Mouse (Mus musculus) adrenal gland, postnatal 25 days (tissue): ENCODE data around the gene Hoxa5. TPM values are rescaled to one million over a fixed set of nuclear protein-coding genes. Genes with fewer than 3 reads are reported as not detected.

Source experiments
- DNase-seq: peaks from one replicate; pipeline ENCODE4 v3.0.0; 2021; ENCODE audit warnings: mixed read lengths
- long read RNA-seq: library from polyadenylated mRNA; stranded (forward); transcript quantifications from one replicate; pipeline ENCODE4 v2.0.0, GENCODE M21; 2021
- total RNA-seq: library from RNA; stranded (reverse); gene quantifications from 2 replicates; pipeline ENCODE4 v1.2.3, GENCODE M21; 2021

Hoxa5 gene
- 12.8 and 15.0 TPM in 2 replicates for total RNA-seq
- long read RNA-seq, transcript Hoxa5-201 (2 exons, 1,877 nt): major isoform, 5 of 5 reads
- long read RNA-seq, partial matches to known transcripts: 0 of 5 reads
- long read RNA-seq, other reads (novel, unspliced or antisense): 0 of 5 reads

DNA sequence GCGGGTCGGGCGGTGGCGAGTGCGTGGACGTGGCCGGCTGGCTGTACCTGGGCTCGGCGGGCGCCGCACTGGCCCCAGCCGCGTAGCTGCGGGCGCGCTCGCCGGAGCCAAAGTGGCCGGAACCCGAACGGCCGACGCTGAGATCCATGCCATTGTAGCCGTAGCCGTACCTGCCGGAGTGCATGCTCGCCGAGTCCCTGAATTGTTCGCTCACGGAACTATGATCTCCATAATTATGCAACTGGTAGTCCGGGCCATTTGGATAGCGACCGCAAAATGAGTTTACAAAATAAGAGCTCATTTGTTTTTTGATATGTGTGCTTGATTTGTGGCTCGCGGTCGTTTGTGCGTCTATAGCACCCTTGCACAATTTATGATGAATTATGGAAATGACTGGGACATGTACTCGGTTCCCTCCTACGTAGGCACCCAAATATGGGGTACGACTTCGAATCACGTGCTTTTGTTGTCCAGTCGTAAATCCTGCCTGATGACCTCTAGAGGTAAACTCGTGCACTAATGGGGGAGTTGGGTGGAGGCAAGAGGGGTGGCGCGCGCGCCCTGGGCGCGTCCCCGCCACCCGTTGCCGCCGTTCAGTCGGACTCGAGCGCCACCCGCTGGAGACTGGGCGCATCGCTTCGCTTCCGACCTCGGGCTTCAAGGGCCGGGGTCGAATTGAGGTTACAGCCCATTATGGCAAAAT is at the start of gene Hoxa5:
TSS of gene Hoxa5 (minus strand) at position 538 of the 703 bp plus-strand sequence.
- peak; percentile 91 for DNase-seq

DNA sequence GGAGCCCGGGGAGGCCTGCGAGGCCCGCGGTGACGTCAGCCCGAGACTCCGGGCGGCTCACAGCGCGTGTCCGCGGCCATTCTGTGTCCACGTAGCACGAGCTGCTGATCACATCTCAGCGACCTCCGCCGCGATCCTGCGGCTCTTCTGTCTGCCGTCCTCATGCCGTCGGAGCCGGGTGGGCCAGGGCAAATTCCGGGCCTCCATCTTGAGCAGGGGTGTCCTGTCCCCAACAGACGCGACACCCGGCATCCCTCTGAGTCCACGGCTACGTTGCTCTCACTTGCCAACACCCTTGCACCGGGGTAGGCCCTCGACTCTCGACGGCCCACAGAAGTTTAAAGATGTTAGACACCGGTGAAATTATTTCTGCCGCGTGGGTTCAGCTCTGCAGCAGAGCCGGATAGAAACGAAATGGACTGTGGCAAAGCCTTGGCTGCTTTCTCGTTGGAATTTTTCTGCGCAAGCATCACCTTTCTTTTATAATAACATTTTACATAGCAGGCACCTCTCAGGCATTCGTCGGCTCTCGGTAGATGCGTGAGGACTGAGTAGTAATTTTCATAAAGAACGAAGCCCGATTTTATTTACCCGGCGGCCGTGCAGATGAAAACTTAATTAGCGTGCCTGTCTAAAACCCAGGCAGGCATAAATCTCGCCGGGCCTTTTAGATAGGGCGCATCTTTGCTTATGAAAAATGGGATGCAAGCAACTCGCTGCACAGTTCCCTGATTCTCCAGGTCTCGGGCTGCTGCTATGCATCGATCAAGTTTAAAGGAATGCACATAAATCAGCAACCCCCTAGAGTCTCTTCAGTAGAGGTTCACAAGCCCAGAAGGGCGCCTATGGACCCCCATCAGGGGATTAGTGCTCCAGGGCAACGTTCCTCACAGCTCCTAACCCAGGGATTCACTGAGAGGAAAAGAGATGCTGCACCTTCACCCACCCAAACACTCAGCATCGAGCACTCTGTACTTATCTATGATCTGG is 49.4 kb upstream of the Hoxa5 start:
- no peak for DNase-seq

DNA sequence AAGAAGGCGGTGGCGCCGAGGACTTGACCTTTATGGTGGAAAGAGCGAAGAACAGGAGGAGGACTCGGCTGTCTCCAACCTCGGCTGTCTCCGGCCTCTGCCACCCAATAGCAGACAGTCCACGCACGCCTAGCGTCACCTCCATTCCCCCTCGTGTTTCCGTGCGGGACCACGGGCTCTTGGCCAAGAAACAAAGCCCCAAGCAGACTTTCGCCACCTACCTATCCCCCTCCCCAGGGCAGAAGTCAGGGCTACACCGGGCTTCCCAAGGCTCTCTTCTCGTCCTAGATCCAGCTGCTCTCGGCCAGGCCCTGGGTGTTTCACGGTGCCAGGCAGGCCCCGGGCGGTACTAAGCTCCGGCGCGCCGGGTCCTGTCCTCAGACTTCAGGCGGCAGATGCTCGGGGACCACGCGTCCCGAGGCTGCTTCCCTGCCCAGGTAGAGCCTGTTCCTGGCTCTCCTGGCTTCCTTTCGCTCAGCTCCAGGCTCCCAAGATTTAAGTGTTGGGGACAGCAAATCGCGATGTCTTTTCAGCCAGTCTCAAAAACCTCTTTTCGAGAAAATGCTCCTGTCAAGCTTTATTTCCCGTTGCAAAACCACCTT is 48.5 kb upstream of the Hoxa5 start:
- no peak for DNase-seq

DNA sequence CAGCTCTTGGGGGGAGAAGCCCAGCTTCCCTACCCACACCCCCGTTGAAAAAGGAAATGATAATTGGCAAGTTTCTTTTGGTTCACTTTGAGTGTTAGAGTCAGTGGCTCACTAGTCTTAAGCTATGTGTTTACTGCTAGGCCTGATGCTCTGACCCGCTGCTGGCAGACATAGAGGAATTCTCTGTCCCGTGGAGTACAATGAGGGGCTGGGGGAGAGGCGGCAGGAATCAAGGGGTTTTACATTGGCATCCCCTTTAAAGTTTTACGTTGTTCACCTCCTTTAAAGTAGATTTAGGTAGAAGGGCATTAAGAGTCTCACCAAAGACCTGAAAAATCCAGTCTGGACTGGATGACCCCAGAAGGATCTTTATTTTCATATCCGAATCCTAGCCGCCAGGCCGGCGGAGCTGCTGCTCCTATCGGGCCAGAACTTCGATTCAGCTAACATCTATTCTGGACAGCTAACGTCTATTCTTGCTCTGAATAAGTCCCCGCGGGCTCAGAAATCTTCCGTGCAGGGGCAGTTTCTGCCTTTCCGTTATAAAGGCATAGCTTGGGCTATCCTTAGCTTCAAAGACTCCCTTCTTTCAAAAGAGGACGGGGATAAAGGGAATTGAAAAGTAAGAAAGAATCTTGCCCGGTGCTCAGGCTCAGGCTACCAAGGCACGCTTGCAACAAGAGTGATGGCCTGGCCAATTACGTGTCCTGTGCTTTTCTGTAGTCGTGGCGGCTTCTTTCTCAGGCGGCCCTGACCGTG is 47.8 kb upstream of the Hoxa5 start:
- no peak for DNase-seq

DNA sequence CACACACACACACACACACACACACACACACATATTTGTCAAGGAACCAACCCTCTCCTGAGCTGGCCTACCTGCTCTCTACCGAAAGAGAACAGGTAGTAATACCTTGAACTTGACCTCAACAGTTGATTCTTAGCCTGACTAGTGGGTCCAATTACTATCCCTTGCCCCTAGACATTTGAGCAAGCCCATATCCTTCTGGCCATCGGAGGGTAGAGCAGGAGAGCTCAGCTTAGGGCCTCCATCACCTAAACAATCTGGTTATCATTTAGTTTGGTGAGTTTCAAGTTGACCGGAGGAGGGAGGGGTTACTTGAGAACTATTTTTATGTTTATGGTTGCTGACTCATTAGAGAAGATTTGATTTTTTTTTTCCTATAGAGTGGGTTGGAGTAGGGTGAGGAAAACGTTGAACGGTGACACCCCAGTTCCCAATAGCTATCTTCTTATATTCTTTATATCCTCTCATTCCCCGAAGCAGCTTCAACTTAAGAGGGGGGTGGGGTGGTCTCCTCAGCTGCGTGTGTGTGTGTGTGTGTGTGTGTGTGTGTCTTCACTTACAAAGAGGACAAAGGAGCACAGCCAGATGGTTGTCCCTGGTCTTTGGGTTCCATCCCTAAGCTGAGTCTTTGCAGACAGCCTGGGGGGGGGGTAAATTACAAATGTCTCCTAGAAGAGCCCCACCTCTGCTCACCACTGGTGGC is 46.9 kb upstream of the Hoxa5 start:
- no peak for DNase-seq

DNA sequence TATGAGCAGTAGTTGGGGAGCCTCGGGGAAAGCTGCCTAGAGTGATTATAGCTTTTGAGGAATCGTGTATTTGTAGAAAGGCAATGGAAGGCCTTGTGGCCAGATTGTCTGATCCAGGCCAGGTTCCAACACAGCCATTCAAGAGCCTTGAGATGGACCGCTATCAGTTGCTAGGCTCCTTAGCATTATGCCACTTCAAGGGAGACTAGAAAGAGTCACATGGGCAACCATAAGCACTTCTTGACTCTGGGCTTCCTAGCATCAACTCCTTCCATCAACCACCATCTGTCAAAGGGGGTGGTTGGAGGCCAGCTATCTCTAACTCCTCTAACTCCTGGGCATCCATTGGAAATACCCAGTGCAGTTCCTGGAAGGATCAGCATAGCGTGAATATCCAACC is 45.4 kb upstream of the Hoxa5 start:
- DNase-seq: no peak

DNA sequence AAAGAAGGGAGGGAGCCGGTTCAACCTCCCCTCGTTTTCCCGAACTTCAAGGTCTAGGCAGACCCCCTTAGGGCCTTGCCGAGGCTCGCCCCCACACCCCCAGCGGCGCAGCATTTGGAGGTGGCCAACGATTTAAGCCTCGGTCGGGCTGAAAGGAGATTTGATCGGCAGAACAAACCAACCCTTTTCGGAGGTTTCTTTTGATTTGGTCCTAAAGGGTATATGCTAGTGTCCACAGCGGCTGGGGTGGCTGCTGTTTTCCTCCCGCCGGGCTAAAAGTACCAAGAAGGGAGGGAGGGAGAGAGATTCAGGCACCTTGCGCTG is 45.0 kb upstream of the Hoxa5 start:
- DNase-seq: no peak

DNA sequence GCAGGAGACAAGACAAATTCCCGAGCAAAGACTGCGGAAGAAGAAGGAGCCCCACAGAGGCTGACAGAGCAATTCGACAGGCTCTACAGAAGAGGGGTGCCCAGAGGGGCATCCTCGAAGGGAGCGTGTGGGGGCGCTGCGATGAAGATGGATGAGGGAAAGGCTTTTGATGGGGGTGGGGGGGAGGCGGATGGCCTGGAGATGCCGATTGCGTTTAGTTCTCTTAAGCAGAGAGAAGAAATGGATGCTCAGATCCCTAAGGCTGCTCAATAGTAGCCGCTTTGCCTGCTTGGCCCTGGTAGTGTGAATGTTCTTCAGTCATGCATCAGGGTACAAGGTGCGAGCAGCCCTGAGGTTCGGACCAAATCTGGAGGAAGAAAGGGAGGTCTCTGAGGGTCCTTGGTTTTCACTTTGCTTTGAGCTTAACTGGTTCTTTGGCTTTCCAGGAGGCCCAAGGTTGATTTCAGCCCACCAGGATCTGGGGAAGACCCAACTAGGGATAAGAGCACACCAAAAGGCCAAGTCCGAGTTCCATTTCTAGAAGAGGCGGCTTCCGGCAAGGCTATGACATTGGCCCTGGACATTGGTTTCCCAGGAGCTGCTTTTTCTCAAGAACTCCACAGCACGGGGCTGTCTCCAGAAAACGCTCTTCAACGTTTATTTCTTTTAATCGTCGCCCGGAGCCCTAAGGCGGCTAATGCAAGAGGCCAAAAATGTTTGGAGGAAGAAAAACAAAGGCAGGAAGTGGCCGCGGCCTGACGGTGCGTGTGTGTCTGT is 44.4 kb upstream of the Hoxa5 start:
- no peak for DNase-seq

DNA sequence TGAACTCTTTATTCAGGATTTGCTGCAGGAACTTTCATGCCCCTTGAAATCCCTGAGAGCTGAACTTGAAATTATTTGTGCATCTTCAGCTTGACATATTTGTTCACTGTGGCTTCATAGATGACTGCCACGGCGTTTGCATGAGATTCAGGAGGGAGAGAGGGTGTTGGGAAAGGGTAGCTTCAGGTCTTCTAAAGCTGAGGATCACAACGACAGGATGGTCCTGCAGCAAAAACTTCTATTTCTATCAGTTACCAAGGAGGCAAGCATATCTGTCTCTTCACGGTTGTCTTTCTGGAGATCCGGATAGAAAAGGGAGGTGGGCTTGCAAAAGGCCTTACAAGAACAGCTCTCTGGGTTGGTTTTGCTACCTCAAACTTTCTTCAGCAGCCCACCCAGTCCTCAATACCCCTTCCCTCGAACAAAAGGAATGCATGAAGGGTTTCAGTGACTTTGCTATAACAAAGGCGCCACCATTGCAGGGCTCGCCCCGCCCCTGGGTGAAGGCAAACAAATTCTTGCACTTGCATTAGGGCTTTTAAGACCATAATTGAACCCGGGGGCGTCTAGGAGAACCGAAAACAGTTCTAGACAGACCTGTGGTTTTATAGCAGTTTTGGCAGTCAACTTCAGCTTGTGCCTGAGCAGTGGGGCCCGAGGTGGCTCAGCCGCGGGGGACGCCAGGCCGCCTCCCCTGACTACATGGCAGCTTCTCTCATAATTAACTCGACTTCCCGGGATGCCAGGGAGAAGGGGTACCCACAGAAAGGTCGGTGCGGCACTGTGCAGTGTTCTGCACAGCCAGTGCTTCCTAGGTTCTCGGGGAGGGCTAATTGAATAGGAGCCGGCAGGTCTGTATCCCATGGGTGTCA is 43.6 kb upstream of the Hoxa5 start:
- no peak for DNase-seq

DNA sequence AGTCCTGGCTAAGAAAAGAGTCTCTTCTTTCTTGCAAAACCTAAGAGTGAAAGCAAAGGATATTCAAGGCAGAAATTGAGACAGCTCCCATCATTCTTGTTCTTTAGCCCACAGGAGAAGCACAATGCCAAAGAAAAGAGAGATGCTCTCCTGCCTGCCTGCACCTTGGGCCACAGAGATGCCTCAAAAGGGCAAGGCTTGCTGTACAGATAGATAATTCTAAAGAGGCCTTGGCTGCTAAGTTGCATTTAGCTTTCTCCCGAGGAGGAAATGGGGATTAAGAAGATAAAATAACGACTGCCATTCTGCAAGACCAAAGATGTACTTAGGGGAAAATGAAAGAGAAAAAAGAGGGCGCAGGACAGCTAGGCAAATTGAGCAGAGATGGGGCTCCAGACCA is 42.5 kb upstream of the Hoxa5 start:
- DNase-seq: no peak

DNA sequence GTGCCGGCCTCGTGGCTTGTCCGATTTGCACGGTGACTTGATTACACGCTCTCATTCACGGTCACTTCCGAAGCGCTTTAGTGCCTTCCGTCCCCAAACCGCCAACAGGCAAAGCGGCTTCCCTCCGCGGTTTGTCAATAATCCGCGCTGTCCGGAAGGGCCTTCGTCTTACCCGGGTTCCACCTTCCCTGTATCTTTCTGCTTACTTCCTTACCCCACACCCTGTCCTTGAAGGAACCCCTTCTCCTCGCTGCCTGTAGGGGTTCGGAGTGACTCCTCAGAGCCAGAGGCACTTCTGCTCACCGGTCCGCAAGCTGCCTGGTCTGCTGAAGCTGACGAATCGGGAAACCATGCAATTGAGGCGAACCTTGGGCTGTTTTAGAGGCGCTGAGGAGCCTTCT is 42.0 kb upstream of the Hoxa5 start:
- DNase-seq: no peak

DNA sequence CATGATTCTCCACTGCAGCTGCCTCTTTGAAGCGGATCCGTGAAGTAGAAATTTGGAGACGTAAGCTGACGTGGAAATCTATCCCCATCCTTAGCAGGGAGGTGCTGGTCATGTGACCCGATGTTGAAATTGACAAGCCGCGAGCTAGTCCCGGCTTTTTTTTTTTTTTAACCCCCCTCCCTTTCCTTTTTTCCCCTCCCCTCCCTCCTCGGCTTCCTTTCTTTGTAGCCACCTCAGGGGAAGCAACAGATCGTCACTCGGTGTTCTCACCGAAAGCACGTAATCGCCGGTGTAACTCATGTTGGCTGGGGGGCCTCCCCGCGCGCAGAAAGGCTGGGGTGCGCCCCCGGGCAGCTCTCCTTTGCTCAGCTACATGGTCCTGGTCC is 41.4 kb upstream of the Hoxa5 start, which contains the start of gene Hoxa11:
TSS of gene Hoxa11 (minus strand) at position 54 of the 386 bp plus-strand sequence.
- DNase-seq: no peak

DNA sequence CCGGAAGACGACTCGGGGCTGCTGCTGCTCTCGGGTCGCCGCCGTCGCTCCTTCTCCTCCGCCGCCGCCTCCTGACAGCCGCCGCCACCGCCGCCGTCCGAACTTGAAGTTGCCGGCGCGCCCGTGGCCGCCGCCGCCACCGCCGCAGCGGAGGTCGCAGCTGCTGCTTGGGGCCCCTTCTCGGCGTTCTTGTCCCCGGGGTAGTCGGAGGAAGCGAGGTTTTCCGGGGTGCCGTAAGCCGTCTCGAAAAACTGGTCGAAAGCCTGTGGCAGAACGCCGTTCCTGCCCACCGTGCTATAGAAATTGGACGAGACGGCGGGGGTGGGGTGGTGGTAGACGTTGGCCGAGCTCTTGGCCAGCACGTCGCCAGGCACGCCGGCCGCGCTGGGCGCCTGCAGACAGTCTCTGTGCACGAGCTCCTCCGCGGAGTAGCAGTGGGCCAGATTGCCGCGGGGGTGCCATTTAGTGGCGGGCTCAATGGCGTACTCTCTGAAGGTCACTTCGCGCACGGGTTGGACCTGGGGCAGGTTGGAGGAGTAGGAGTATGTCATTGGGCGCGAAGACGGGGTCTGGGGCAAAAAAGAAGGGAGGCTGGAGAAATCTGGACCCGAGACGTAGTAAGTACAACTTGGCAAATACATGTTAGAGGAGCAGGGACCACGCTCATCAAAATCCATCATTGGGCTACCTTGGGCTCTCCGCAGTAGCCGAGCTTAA is 40.8 kb upstream of the Hoxa5 start:
- no peak for DNase-seq

DNA sequence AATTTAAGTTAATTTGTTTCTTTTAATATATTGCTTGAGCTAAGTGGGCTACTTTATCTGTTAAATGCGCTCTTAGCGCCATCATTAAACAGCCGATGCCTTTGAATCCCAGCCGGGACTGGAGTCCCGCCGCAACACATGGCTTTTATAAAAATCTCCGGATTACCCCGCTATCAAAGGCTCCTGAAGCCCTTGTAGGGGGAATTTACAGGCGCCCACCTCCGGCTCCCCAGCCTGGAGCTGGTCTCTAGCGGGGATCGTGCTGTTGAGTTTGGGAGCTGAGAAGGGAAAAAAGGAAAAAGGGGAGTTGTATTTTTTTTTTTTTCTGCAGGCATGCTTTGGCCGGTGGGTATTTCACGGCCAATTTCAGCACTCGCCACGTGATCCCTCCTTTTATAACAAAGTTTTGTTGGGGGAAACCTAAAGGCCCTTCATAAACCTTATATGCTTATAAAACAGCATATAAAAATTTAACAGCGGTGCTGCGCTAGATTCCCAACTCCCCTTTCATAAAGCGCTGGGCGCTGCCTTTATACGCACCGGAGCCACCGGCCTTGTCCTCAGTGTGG is 40.2 kb upstream of the Hoxa5 start:
- no peak for DNase-seq

DNA sequence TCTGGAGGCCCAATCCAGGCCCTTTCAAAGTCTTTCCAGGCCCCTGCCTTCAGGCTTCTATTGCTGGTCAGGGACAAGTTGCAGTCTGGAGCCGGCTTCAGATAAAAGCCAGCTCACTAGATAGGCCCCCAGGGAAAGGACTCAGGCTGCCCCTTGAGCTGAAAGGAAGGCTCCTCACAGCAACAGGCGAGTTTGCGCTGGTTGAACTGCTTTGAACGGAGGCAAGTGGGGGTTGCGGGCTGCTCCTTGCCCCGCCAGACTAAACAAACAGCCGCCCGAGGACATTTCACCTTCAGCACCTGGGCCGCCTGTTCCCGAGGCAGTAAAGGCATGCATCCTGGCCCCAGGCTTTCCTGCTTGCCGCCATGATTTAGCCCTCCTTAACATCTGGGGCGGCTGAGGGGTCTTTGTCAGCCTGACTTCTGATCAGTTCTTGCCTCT is 39.3 kb upstream of the Hoxa5 start:
- DNase-seq: no peak

DNA sequence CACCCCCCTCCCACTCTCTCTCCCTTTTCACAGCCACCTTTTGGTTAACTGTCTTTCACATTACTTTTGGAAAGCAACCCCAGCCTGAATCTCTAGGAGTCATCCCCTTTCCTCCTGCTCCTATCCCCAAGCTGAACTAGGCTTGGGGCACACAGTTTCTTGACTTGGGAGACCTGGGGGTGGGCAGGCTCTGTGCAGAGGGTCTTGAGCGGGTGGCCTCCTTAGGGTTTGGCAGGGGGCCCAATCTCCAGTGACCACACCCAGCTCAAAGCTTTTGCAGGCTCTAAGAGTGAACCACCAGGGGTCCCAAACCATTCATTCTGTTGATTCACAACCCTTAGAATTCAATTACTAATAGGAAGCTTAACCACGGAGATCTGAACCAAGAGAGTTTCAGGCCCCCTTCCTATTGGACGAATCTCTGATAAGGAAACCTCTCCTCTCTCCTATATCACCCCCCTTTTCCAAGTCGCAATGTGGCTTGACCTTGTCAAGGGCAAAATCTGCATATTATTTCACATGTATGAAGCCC is 38.5 kb upstream of the Hoxa5 start:
- DNase-seq: no peak

DNA sequence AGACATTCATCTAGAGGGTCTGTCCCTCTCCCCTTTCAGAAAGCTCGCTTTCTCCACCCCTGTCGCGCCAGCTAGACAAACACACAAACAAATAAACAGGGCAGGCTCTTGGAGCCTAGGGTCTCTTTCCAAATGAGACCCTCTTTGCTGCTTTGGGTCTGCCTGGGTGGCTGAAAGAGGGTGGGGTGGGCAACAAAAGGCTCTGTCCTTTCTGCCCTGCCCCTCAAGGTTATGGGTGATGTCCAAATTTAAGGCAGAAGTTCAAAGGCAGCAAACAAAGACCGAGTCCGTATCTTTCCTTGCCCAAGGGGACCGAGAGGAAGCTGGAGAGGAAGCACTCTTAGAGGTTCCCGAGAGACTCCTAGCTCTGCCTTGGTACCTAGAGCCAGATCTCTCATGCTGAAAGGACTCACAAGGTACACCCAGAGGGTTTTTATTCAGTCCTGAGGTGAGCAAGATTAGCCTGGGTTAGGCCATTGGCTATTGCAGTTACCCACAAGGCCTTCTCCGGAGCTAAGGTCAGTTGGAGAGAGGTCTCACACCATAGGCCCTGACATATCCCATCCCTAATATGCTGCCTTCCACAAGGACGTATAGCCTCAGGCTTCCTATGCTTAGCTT is 36.7 kb upstream of the Hoxa5 start:
- no peak for DNase-seq
